Mouse (Mus musculus) cortical plate, adult 2 months (tissue): ENCODE results near the gene Themis2.

ENCODE experiments used
- CTCF ChIP-seq: fragments of 200-500 bp; IDR thresholded peaks from 2 replicates; pipeline ENCODE4 v1.5.1; 2011; ENCODE audit warnings: mild to moderate bottlenecking, control low read depth, low read length; ENCODE audit not compliant: insufficient read depth; ENCODE audit errors: extremely low read depth
- POLR2A ChIP-seq: fragments of 200-500 bp; IDR thresholded peaks from 2 replicates; pipeline ENCODE4 v1.6.1; 2011; ENCODE audit warnings: mild to moderate bottlenecking, low read length, control low read depth; ENCODE audit not compliant: insufficient read depth; ENCODE audit errors: extremely low read depth

- TF ChIP-seq POLR2A (no peak), CTCF (no peak)
These were observed 11.8 kb upstream of the Themis2 start for GRCm38 (mm10) chr4:132807771-132808641.
